Mouse (Mus musculus) adrenal gland, adult 18-20 months (tissue): Measurements from ENCODE around the gene 4930558K02Rik. TPM values are rescaled to one million over a fixed set of nuclear protein-coding genes. Genes with fewer than 3 reads are reported as not detected.

ENCODE experiments used
- DNase-seq, 2 experiments: peaks; one replicate each; pipeline ENCODE4 v3.0.0; 2021 to 2022; ENCODE audit warnings: low spot score in 2 of 2
- total RNA-seq, 2 experiments: library from RNA; stranded (reverse); gene quantifications; 1 replicate in 1 of 2; 2 replicates in 1 of 2; pipeline ENCODE4 v1.2.3; 2021

4930558K02Rik gene
- total RNA-seq, 2 experiments from 2014 or later = 0.32 TPM; not detected in 1

DNA sequence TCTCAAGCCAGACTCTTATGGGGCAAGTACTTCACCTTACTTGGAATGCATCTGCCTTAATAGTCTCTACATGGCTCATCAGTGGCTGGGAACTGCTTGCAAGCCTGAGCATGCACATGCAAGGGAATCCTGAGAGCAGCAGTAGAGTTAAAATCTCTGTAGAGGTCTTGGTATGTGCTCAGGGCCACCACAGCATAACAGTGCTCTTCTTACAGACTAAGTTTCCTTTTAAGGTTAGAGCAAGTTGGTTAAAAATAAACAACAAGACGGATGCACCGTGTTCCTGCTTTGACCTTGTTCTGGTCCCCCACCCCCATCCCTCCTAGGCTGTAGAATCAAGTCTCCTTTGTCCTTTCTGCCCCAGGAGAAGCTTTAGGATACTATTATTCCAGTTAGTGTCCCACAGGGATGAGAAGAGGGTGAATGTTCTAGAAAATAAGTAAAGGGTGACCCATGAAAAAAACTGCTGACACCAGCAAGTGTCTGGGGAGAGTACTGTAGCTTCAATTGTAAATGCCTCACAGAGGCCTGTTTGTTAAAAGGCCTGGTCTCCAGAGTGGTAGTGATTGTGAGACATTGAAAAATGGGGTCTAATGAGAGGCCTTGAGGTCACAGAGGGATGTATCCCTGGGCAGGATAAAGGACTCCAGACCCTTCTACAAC is 71.5 kb downstream of the 4930558K02Rik start:
- DNase-seq = no peak

- no peak for DNase-seq
Measured at GRCm38 (mm10) chr1:161907111-161907510, 72.3 kb downstream of the 4930558K02Rik start.

- DNase-seq = no peak
Measured at GRCm38 (mm10) chr1:161902692-161903452, 76.6 kb downstream of the 4930558K02Rik start.

- no peak for DNase-seq
Measured at GRCm38 (mm10) chr1:161900129-161900528, 79.3 kb downstream of the 4930558K02Rik start.

DNA sequence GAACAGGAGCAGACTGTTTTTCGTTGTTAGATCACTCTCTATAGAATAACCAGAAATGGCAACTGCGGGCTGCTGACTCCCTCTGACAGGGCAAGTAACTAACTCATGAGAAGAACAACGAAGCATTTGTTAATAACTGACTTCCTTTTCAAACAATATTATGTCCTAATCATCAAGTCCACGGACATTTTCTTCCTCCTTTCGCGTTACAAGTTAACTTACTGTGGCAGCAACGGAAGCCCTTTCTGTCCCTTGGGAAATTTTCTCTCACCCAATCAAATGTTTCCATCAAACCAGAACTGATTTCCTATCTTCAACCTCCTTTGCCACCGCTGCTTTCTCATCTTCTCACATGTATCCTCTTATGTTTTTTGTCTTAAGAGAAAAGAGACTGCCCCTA is 82.2 kb downstream of the 4930558K02Rik start:
- DNase-seq = no peak

DNA sequence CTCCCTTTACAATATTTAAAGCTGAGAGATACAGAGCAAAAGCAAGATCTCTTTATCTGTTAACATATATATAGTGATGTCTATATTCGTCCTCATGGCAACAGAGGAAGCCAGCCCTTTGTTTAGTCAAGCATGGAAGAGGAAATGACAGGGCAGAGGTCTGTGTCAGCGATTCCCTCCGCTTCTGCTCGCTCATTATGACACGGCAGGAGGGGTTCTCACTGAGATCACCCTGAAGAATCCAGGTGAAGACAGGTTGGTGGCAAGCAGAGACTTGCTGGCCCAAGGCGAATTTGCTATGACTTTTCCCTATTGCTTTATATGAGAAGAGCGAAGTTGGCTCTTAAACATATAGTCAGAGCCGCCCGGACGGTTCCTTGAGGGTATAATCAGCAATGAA is 83.3 kb downstream of the 4930558K02Rik start:
- no peak for DNase-seq

GRCm38 (mm10) chr1:161895014-161895413 is 84.4 kb downstream of the 4930558K02Rik start:
- DNase-seq = no peak

GRCm38 (mm10) chr1:161894553-161894952 is 84.9 kb downstream of the 4930558K02Rik start:
- DNase-seq = no peak

DNA sequence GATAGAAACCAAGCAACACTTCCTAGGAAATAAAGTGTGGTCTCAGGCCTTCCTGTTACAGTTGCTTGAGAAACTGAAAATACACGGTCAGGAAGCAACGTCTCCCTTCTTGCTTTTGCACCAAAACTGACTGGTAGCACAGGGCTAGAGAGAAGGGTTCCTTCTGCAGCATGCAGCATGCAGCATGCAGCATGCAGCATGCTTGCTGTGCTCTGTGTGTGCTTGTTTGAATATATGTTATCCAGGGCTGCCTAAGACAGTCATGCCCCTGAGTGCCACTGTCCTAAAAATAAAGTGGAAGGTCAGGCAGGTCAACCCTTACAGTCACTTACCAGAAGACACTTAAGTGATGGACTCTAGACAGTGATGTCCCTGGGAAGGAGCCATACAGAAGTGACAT is 85.3 kb downstream of the 4930558K02Rik start:
- no peak for DNase-seq

Other genes starting within 250 kb of the 4930558K02Rik start
- under 1 TPM in 1 of 2 experiments, not detected in 1; 0.26 TPM for gene Fasl, start 191.1 kb downstream of the 4930558K02Rik start, total RNA-seq
- gene Suco, start 103.0 kb downstream of the 4930558K02Rik start, total RNA-seq = 10 to 100 TPM; 39.1 to 44.6 TPM
- 10 to 100 TPM; 16.8 to 17.7 TPM for gene Pigc, start 10.4 kb downstream of the 4930558K02Rik start, total RNA-seq